Mouse (Mus musculus) frontal cortex, adult 2 months (tissue): Measurements from ENCODE around the gene Nxpe4. TPM values are rescaled to one million over a fixed set of nuclear protein-coding genes. Genes with fewer than 3 reads are reported as not detected.

Experiments used
- DNase-seq, 2 experiments: peaks; one replicate each; pipeline ENCODE4 v3.0.0; 2022; ENCODE audit warnings: low spot score in 1 of 2; ENCODE audit errors: extremely low spot score in 1 of 2
- polyA plus RNA-seq: library from polyadenylated mRNA; depleted of rRNA; stranded (reverse); fragments of >200 nt; gene quantifications from 2 replicates; pipeline ENCODE4 v1.2.3, GENCODE M21; 2012

The Nxpe4 gene
- polyA plus RNA-seq, 1 experiment, result 12.8 TPM

DNA sequence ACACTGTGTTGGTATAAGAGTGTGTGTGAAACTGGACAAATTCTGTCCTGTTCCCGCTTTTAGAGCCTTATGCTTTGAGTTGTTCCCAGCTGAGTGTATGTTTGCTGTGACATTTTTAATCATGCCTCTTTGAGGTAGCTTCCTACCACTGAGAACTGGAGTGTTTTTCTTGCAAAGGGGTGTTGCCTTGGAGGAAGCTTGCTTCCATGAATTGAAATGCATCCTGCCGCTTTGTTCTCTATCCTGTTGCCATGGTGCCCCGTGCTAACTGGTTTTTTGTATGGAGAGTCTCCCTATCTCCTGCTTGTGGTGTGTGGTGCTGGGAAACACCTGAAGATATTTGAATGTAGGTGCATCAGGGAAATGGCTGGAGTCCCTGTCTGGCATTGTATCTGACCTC is 152.4 kb downstream of the Nxpe4 start:
- peak; percentile 3 to 12 for DNase-seq

DNA sequence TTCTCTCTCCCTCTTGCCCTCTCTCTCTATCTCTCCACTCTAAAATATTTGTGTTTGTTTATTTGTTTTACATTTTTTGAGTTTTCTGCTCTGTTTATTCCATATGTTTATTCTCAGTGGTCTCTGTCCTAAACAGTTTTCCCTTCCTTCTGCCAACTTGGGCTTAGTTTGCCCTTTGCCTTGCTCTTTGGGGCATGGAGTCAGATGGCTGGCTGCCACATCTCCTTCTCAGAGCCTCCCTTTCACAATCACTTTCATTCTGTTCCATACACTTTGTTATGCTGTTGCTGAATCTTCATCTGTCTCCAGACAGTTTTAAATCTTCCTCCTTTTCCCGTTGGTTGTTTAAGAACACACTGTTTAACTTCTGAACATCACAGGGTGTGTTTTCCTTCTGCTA is 154.0 kb downstream of the Nxpe4 start:
- DNase-seq, result no peak

DNA sequence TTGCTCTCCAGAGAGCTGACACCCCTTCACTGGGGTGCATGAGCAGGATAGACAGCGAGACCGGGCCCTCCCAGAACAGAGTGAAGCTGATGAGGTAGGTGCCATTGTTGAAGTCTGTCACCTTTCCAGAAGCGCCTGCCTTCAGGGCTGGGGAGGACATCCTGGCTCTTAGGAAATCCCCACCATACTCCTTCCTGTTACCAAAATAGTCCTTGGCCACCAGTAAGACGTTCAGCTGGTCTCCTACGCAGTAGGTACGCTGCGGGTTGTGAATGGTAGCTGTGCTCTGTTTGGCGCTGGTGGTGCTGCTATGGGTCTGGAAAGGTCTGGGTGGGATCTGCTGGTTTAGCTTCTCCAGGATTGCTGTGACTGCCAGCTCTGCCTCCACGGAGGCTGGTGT is 164.5 kb downstream of the Nxpe4 start:
- no peak for DNase-seq

DNA sequence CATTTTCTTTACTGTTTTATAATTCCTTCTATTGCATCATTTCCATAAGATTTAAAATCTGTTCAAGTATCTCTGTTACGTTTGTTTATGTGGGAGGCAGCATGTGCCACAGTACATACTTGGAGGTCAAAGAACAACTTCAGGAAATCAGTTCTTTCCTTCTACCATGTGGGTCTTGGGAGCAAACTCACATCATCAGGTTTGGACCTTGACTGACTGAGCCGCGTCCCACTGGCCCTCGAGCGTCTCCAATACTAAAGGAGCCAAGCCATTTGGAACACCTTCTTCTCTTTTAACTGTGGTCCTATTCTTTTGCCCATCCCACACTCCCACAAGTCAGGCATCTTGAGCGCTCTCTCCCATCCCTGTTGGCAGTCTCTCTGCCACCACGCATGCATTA is 167.8 kb downstream of the Nxpe4 start:
- DNase-seq, result no peak

DNA sequence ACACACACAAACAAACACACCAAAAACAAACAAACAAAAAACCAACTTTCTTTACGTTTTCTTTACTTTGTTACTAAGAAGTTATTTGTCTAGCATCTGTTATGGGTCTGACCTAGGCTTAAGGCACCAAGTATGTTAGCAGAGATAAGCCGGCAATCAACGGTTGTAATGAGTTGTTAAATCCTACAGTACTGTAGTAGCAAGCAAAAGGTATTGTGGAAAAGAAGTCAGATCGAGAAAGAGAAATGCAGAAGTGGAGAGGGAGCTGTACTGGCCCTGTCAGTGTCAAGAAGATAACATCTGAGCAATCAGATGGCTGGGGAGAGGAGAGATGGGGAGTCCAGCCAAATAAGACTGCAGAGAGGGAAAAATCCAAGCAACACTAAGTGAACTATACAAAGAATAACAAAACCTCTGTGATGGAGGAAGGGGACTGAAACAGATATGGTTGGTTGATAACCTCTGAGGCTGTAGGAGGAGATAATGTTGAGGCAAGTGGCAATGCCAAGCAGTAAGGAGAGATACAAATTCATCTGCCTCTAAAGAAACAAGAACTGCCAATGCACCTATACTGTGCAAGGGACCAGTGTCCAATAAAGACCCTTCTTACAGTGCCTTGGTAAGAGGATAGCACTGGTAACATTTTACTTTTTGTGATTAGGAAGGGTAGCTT is 177.1 kb downstream of the Nxpe4 start:
- DNase-seq, result no peak

DNA sequence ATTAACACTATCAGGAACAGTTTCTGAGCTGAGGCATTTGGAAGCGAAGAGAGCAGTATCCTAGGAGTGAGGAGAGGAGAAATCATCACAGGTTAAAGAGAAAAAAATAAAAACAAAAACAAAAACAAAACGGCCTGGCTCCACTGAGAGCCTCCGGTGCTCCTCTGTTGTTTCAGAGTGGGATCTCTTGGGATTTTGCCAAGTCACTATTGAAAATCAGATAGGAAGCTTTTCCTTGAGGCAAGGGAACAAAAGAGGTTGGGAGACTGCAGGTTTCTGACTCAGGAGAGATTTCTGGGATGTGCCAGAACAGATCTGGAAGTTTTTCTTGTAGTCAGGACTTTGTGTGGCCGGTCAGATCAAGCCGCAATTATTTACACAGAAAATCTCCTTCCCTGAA is 177.7 kb downstream of the Nxpe4 start:
- DNase-seq, result no peak

DNA sequence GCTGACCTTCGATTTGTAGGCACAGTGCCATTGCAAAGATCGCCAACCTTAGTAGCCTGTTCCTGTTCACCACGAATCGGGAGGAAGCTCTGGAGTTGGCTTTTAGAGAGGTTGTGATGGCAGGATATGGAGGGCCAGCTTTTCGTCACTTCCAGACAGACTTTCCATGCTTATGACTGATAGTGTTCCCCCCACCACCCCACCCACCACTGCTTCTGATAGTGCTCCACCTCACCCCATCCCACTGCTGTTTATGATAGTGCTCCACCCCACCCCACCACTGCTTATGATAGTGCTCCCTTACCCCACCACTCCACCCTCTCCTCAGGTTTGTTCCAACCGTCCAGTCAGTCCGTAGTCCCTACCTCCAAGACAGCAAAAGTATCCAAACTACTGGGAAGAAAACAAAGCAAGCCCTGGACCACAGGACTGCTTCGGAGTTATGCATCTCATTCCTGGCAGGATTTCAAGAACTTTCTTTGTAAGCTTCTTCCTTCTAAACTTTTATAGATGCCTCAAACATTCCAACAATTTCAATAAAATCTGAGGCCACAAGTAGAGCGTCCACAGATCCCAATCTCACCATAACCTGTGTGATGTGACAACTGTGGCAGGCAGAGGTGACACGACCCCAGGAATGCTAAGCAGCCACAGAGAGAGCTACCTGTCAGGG is 179.0 kb downstream of the Nxpe4 start:
- no peak for DNase-seq

DNA sequence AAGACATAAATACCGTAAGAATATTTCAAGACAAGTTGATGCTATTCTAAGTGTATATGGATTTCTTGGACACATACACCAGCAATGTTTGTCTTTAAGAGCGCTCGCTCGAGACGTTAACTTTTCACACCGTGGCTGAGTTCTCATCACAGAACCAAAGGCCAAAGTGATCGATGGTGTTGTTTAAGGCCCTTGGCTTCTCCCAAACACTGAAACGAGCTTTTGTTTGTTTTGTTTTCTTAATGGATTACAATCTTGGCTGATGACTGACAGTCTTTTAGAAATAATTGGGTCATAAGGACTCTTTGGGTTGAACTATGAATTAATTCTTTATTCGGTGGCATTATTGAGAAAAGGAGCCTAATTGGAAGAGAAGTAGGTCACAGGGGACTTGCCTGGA is 183.6 kb downstream of the Nxpe4 start:
- no peak for DNase-seq

DNA sequence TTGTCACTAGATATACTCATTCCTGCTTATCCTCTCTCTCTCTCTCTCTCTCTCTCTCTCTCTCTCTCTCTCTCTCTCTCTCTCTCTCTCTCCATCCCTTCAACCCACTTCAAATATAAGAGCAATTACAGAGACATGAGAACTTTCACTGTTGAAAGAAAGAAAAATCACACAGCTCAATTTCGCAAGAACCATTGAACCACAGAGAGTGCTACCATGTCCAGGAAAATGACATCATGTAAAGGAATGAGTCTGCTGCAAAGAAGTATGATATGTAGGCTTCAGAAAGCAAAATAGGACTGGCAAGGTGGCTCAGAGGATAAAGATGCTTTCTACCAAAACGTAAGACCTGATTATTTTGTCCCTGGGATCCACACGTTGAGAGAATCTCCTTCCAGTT is 184.0 kb downstream of the Nxpe4 start:
- DNase-seq, result no peak

DNA sequence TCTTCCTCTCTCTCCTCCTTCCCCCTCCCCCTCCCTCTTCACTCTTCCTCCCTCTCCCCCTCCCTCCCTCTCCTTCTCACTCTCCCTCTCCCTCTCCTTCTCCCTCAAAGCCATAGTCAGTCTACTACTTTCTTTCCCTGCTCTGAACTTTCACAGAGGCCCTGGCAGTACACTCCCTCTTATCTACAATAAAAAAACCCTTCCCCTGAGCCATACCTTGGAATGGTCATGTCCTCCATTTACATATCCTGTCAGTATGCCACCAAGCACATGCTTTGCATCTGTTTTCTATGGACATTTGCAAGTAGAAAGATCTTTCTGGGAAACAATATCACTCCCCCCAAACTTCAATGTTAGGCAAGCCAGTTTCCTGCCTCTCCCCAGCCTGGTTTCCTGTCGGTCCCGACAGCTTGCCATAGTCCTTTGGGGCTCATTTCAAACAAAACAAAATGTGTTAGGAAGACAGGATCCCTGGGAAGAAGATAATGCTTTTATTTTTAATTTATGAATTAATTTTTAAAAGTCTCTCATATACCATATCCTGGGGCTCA is 191.4 kb downstream of the Nxpe4 start, which contains the start of gene Nxpe2:
Nxpe2 (minus strand) TSS at position 307 of the 551 bp plus-strand sequence.
- no peak for DNase-seq

DNA sequence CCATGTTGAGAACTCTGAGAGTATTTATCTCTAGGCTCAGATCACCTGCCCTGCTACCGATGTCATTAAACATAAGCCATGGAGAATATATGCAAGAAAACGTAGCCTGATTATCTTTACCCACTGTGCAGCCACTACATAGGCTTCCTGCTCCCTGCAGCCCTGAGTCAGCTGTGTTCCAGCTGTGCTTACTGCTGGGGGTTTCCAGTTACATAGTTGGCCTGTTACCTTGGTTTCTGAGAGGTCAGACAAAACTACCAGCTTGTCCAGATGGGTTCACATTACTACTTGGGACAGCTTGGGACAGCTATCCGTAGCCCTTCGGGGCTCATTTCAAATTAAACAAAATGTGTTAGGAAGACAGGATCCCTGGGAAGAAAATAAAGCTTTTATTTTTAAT is 192.3 kb downstream of the Nxpe4 start:
- DNase-seq, result no peak

DNA sequence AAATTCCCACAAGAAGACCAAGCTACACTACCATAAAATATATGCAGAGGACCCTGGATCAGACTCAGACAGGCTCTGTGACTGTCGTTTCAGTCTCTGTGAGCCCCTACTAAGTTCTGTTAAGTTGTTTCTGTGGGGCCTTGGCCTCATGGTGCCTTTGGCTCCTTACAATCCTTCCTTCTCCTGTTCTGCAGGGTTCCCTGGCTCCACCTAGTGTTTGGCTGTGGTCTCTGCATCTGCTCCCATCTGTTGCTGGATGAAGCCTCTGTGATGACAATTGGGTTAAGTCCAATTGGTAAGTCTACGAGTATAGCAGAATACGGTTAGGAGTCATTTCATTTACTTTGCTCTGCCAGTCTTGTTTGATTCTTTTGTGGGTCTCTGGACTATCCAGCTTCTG is 193.0 kb downstream of the Nxpe4 start:
- peak; percentile 57 to 90 for DNase-seq

DNA sequence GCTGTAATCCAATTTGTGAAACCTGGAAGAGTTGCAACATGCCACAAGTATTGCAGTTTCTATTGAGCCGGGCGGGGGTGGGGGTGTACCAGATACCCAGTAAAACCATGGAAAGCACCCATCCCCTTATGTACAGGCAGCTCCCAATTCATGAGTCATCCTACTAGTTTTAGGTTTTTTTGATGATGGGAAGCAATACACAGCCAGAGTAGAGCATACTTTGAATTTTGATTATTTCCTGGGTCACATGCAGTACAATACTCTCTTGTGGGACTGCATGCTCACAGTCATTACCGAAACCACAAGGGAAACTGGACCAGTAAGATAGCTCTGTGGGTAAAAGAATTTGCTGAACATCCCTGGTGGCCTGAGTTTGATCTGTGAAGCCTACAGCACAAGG is 195.3 kb downstream of the Nxpe4 start:
- DNase-seq, result no peak

DNA sequence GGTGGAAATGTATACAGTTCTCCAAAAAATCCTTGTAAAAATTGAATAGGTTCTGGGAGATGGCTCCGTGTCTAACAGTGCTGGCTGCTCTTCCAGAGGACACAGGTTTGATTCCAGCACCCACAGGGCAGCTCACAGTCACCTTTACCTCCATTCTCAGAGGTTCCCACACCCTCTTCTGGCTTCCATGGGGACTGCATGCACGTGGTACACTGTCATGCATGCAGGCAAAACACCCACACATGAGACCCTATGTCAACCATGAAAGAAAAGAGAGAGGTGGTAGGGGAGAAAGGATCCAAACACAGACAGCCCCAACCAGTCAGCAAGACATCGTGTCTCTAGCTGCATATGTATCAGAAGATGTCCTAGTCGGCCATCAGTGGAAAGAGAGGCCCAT is 199.0 kb downstream of the Nxpe4 start:
- DNase-seq, result no peak

DNA sequence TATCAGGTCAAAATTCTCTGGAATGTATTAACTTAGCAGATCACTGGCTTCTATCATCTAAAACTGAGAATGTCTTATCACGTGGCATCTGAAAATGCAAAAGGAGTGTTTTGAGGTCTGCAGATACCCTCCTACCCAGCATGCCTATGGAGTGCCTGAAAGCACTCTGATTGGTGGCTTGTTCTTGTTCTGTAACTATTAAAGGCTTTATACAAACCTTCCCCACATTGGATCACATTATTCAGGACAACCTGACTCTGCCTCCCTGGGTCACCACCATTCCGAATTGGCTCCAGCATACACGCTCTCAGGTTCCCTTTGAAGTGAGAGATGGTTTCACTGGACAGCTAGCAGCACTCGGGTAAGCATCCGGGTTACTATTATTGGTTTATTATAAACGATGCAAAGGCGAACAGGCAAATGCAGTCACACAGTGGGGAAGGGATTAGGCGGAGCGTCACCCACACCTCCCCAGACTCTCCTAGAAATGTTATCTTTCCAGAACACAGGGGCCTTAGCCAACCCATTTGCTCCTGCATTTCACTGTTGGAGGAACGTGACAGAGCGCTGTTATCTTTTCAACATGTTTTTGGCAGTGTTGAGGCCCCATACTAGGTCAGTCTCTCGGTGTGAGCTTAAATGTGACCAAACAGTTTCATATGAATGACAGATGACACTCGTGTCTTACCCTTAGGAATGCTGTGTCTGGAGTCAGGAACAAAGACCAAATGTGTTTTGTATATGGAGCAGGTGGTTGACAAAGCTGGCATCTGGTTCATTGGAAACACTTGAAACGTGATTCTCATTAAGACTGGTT is 200.2 kb downstream of the Nxpe4 start:
- no peak for DNase-seq

DNA sequence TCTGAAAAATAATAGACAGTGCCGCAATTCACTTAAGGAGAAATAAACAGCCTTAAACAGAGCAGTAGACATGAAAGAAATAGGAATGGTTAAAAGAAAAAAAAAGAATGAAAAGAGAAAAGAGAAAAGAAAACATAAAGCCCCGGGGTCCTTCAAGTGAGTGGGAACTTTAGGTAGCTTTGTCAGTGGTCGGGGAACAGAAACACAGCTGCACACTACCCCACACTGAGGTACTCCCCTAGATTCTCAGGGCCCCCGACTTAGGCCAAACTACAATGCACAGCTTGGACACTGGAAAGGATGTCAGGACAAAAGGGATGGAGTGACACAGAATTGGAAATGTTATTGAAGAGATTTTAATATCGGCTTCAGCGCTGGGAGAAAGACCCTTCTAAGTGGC is 200.9 kb downstream of the Nxpe4 start:
- no peak for DNase-seq

DNA sequence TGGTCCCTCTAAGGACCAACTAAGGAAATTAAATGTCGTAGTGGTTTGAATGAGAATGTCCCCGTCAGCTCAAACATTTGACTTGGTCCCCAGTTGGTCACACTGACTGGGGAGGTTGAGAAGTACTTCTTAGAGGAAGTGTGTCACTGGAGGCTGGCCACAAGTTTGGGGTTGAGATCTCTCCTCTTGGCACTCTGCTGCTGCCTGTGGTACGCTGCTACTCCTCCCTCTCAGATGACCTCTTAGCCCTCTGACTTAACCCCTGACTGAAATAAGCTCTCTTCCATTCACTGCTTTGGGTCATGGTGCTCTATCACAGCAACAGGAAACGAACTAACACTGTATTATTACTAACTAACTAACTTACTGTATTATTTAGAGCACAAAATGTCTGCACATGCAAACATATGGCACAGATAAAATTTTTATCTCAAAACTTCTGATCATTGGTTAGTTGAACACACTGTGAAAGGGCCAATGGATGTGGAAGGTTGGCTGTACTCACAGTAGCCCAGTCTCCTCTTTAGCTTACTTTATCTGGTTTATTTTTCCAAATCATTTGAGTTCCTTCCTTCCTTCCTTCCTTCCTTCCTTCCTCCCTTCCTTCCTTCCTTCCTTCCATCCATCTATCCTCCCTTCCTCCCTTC is 211.5 kb downstream of the Nxpe4 start:
- no peak for DNase-seq

DNA sequence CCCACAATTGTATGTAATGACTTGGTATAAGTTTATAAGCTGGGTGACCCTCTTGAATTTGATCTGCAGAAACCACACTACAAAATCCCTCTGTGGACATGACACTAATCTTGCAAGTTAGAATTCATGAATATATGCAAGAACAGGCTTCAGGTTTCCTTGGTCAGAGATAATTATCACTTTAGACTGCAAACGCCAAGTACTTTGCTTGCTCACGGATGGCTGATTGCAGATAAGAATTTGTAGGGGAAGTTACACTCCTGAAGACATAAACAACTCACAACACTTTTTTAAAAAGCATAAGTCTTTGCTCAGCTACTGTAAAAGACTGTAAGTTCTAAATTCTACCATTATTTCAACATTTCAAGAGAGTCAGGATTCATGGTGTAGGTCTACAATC is 212.5 kb downstream of the Nxpe4 start:
- DNase-seq, result no peak

DNA sequence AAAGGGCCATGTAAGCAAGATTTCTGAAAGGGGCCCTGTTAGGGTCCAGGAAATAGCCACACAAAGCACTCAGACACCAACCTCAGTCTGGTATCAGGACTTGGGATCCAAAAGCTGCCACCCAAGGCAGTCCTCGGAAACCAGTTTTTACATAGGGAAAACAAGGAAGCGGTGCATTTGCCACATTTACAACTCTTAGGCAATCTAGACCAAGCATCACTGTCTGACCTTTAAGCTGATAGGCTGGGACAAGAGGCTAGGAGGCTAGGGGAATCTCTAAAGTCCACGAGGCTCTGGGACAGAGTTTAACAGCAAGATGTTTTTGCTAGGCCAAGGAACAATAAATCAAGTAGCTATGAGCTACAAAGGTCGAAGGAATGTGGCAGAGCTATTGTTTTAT is 226.6 kb downstream of the Nxpe4 start:
- no peak for DNase-seq

DNA sequence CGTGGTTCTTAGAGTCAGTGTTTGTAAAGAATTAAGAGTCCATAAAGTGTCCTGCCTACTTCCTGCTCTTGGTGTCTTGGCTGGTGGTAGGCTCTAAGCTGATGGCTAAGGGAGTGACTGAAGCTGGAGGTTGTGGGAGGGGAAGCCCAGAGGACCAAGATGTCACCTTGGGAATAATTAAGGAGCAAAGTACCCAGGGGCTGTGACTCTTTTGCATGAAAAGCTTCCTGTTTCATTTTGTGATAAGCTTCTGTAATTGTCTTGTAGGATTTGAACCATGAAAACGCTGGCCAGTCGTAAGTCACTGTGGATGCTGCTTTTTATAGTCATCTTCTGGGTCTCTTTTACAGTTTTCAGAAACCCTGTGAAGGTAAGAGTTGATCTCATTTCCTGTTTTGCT is 228.2 kb downstream of the Nxpe4 start:
- no peak for DNase-seq
